Mouse (Mus musculus) myocyte (in vitro differentiated cells): ENCODE data around the gene Itprid1. TPM values are rescaled to one million over a fixed set of nuclear protein-coding genes. Genes with fewer than 3 reads are reported as not detected.

Source experiments
- H3K27me3 ChIP-seq: one replicate; pipeline ENCODE4 v1.6.1; 2011; ENCODE audit not compliant: control insufficient read depth, insufficient read depth, insufficient read length
- H3K36me3 ChIP-seq: one replicate; pipeline ENCODE4 v1.6.1; 2011; ENCODE audit not compliant: control insufficient read depth, insufficient read depth
- H3K4me2 ChIP-seq: one replicate; pipeline ENCODE4 v1.6.1; 2011; ENCODE audit warnings: low read depth, control low read depth
- H3K4me3 ChIP-seq: one replicate; pipeline ENCODE4 v1.5.1; 2011; ENCODE audit warnings: mild to moderate bottlenecking, control low read depth, moderate library complexity
- H3K79me2 ChIP-seq: one replicate; pipeline ENCODE4 v1.6.1; 2011; ENCODE audit not compliant: control insufficient read depth, insufficient read depth
- H3ac ChIP-seq: one replicate; pipeline ENCODE4 v1.6.1; 2011; ENCODE audit not compliant: control insufficient read depth, insufficient read length
- CEBPB ChIP-seq: IDR thresholded peaks from 2 replicates; pipeline ENCODE4 v1.6.1; 2011; ENCODE audit warnings: mild to moderate bottlenecking, moderate library complexity; ENCODE audit not compliant: poor library complexity, insufficient read depth, severe bottlenecking
- E2F4 ChIP-seq: IDR thresholded peaks from one replicate; pipeline ENCODE4 v1.6.1; 2011; ENCODE audit warnings: mild to moderate bottlenecking, control low read depth, moderate library complexity; ENCODE audit not compliant: insufficient read depth
- MAX ChIP-seq: IDR thresholded peaks from one replicate; pipeline ENCODE4 v1.6.1; 2011; ENCODE audit warnings: low read depth, mild to moderate bottlenecking, control low read depth
- MYOD1 ChIP-seq, 3 experiments: IDR thresholded peaks; one replicate each; pipeline ENCODE4 v1.6.1; 2011; ENCODE audit warnings: control low read depth in 2 of 3, low read depth in 2 of 3, mild to moderate bottlenecking in 2 of 3, moderate library complexity in 1 of 3; ENCODE audit not compliant: insufficient read length in 2 of 3, control insufficient read depth in 1 of 3
- MYOG ChIP-seq, 3 experiments: IDR thresholded peaks; one replicate each; pipeline ENCODE4 v1.6.1; 2011; ENCODE audit warnings: control low read depth in 2 of 3, low read depth in 2 of 3, mild to moderate bottlenecking in 2 of 3; ENCODE audit not compliant: insufficient read length in 2 of 3, control insufficient read depth in 1 of 3, insufficient read depth in 1 of 3
- POLR2A ChIP-seq: IDR thresholded peaks from one replicate; pipeline ENCODE4 v1.6.1; 2011; ENCODE audit warnings: low read depth, mild to moderate bottlenecking, control low read depth, moderate library complexity; ENCODE audit not compliant: insufficient read length
- POLR2AphosphoS2 ChIP-seq: IDR thresholded peaks from one replicate; pipeline ENCODE4 v1.6.1; 2011; ENCODE audit warnings: low read depth, control low read depth; ENCODE audit not compliant: insufficient read length
- REST ChIP-seq: IDR thresholded peaks from one replicate; pipeline ENCODE4 v1.6.1; 2011; ENCODE audit warnings: mild to moderate bottlenecking, control low read depth, moderate library complexity; ENCODE audit not compliant: insufficient read depth, insufficient read length
- SRF ChIP-seq: IDR thresholded peaks from one replicate; pipeline ENCODE4 v1.6.1; 2011; ENCODE audit warnings: low read depth; ENCODE audit not compliant: control insufficient read depth, insufficient read length
- TCF12 ChIP-seq: IDR thresholded peaks from one replicate; pipeline ENCODE4 v1.6.1; 2011; ENCODE audit warnings: mild to moderate bottlenecking, control low read depth; ENCODE audit not compliant: poor library complexity, insufficient read depth, severe bottlenecking
- TCF3 ChIP-seq: IDR thresholded peaks from one replicate; pipeline ENCODE4 v1.6.1; 2011; ENCODE audit warnings: low read depth, control low read depth; ENCODE audit not compliant: insufficient read length
- USF1 ChIP-seq: IDR thresholded peaks from one replicate; pipeline ENCODE4 v1.6.1; 2011; ENCODE audit warnings: low read depth, mild to moderate bottlenecking, control low read depth, moderate library complexity
- polyA plus RNA-seq: library from polyadenylated mRNA; unstranded; fragments of >200 nt; fragmentation: generic; extraction: Trizol; gene quantifications from one replicate; pipeline ENCODE4 v1.2.1, GENCODE M21; 2012; ENCODE audit warnings: missing spikeins

Itprid1 gene
- polyA plus RNA-seq, 1 experiment: not detected

DNA sequence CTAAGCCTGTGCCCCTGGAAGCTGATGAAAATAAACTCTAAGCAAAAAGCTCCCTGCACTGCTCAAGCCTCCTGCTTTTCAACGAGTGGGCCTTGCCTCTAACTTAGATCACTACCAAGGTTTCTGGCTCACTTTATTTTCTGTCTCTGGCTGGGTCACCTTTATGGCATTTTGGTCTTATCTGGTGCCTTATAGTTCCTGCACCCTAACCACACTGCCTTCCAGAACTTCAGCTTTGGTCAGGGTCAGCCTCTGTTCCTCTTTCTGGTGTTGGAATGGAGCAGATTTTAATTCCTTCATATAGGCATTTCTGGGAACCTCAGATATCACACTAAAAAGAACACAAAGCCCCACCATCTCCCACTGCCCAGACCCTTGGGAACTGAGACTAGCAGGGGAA, 34.0 kb upstream of the Itprid1 start:
- H3K79me2 ChIP-seq: no peaks in the 10 kb centered on the region
- H3K4me3 ChIP-seq: no peak overlapping the region
- H3K27me3 ChIP-seq: no peaks in the 10 kb centered on the region
- no peak overlapping the region for H3K4me2 ChIP-seq
- H3ac ChIP-seq: no peak overlapping the region
- no peak for TF ChIP-seq USF1
- no peak for TF ChIP-seq SRF
- no peak for TF ChIP-seq POLR2A
- no peak for TF ChIP-seq REST
- no peak for TF ChIP-seq MYOD1 (IDR thresholded peaks at IDR 0.05; ENCODE audit: control insufficient read depth in 1 of 3, insufficient read length in 2 of 3, low read depth in 2 of 3)
- no peak for TF ChIP-seq MAX
- no peak for TF ChIP-seq CEBPB
- TF ChIP-seq TCF12: no peak
- no peak for TF ChIP-seq TCF3
- TF ChIP-seq E2F4: no peak
- no peak for TF ChIP-seq POLR2AphosphoS2
- TF ChIP-seq MYOG (IDR thresholded peaks at IDR 0.05; ENCODE audit: control insufficient read depth in 1 of 3, insufficient read depth in 1 of 3, insufficient read length in 2 of 3, low read depth in 2 of 3): no peak
- no peaks in the 10 kb centered on the region for H3K36me3 ChIP-seq

DNA sequence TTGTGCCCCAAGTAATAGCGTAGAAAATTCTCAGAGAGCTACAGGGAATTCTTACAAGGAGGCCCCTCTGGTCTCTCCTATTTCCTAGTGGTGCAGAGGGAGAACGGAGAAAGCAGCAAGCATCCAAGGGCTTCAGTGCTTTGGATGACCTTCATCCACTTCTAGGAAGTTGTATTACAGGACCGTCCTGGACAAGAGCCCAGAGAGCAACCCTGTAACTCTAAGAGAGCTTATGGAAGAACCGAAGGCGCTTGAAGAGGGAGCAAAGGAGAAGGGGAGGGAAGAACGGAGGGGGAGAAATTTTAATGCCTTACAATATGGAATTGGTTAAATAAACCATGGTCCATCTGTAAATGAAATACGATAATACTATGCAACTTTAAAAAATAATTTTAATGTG, 33.3 kb upstream of the Itprid1 start:
- TF ChIP-seq USF1 (no peak), MYOD1 (IDR thresholded peaks at IDR 0.05; ENCODE audit: control insufficient read depth in 1 of 3, insufficient read length in 2 of 3, low read depth in 2 of 3) (no peak), POLR2A (no peak), CEBPB (no peak), E2F4 (no peak), MYOG (IDR thresholded peaks at IDR 0.05; ENCODE audit: control insufficient read depth in 1 of 3, insufficient read depth in 1 of 3, insufficient read length in 2 of 3, low read depth in 2 of 3) (no peak), TCF3 (no peak), TCF12 (no peak), POLR2AphosphoS2 (no peak), REST (no peak), SRF (no peak), MAX (no peak)
- Histone ChIP-seq H3K27me3 (no peaks in the 10 kb centered on the region), H3K79me2 (no peaks in the 10 kb centered on the region), H3ac (no peak overlapping the region), H3K4me2 (no peak overlapping the region), H3K4me3 (no peak overlapping the region), H3K36me3 (no peaks in the 10 kb centered on the region)

DNA sequence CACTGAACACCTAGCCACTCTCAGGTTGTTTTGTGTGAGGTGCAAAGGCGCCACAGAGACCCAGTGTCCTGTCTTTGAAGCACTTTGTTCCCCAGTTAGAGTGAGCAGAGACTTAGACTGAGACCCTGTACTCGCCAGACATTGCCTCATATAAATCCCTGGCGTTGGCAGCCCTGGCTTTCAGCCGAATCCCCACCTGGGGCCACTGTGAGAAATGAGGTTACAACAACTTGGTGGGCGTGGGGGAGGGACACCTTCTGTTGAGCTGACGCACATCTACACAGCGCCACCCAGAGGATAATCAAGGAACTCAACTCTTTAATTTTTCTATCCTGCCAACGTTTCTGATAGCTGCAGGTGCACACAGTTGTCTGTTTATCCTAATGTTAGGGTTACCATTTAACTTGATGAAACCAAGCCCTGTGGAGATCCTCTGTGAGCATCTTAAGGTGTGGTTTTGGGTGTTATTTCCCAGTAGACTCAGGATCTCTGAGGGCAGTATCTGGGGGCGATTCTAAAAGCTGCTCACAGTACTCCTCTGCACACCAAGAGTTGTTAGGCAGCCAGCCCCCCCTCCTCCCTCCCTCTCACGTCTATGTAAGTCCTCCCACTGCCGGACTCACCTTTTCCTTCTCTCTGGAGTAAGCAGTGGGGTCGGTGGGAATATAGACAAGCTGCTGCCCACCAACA, 32.6 kb upstream of the Itprid1 start:
- TF ChIP-seq POLR2AphosphoS2: no peak
- TF ChIP-seq MYOG (IDR thresholded peaks at IDR 0.05; ENCODE audit: control insufficient read depth in 1 of 3, insufficient read depth in 1 of 3, insufficient read length in 2 of 3, low read depth in 2 of 3): no peak
- TF ChIP-seq TCF3: no peak
- no peak for TF ChIP-seq CEBPB
- no peak for TF ChIP-seq USF1
- no peak for TF ChIP-seq REST
- TF ChIP-seq MAX: no peak
- no peak overlapping the region for H3K4me2 ChIP-seq
- no peak overlapping the region for H3K4me3 ChIP-seq

DNA sequence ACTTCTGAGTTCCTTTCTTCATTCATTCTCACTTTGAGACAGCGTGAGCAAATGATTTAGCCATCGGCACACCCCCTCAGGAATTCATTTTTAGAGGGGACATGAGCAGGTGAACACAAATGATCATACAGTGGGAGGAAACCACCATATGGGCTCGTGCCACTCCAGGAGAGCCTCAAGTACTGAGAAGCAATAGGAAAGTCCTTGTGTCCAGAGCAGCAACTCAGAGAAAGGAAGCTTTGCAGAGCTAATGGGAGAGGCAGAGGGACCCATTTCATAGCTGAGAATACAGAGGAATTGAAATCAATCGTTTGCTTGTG, 32.1 kb upstream of the Itprid1 start:
- Histone ChIP-seq H3ac (no peak overlapping the region), H3K36me3 (no peaks in the 10 kb centered on the region), H3K79me2 (no peaks in the 10 kb centered on the region), H3K27me3 (no peaks in the 10 kb centered on the region), H3K4me2 (no peak overlapping the region), H3K4me3 (no peak overlapping the region)
- TF ChIP-seq REST (no peak), TCF3 (no peak)

More for the DNA sequence above, 32.6 kb upstream of the Itprid1 start:
- Histone ChIP-seq H3K36me3 (no peaks in the 10 kb centered on the region), H3K79me2 (no peaks in the 10 kb centered on the region), H3K27me3 (no peaks in the 10 kb centered on the region), H3ac (no peak overlapping the region)

DNA sequence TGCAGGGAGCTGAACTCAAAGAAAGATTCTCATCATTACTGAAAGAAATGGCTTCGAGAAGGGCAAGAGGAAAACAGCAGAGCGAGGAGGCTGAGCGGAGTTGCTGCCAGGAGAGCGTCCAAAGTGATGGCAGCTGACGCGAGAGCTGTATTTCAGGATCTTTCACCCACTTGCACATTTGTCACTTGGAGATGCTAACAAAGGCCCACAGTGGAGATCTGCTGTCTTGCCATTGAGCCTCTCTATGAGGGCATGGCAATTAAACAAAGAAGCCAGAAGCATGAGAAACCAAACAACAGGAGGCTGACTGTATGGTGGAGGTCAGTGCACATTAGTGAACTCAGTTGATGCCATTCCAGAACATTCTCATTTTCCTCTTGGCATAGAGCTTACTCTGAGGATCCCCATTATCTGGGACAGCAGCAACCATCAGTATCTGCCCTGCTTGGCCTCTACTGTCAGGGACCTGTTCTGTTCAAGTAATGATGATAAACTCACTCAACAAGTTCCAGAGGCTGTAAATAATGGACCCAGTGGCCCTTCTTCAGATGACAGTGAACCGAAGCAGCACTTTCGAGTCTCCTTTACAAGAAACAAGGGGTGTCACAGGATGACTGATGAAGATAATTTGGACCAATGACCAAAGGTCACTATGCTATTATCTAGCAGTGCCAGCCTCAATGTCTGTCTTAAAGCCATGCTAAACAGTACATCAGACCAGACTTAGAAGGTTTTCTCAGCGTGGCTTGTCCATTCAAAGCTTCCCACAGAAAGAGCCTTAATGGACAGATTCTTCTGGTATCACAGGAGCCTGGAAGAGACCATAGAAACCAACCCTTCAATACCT, 31.2 kb upstream of the Itprid1 start:
- Histone ChIP-seq H3ac (no peak overlapping the region), H3K79me2 (no peaks in the 10 kb centered on the region), H3K27me3 (no peaks in the 10 kb centered on the region), H3K4me3 (no peak overlapping the region), H3K36me3 (no peaks in the 10 kb centered on the region), H3K4me2 (no peak overlapping the region)
- TF ChIP-seq MAX (no peak), USF1 (no peak), POLR2A (no peak), TCF12 (no peak), CEBPB (no peak), POLR2AphosphoS2 (no peak), MYOG (IDR thresholded peaks at IDR 0.05; ENCODE audit: control insufficient read depth in 1 of 3, insufficient read depth in 1 of 3, insufficient read length in 2 of 3, low read depth in 2 of 3) (no peak), E2F4 (no peak), MYOD1 (IDR thresholded peaks at IDR 0.05; ENCODE audit: control insufficient read depth in 1 of 3, insufficient read length in 2 of 3, low read depth in 2 of 3) (no peak), TCF3 (no peak), SRF (no peak), REST (no peak)
